Mouse (Mus musculus): ENCODE data around the gene Gm17018.

GRCm38 (mm10) chr19:45527931-45528534 is 32.4 kb upstream of the Gm17018 start:
- no peak for TF ChIP-seq POLR2A (IDR thresholded peaks at IDR 0.05; ENCODE audit: insufficient read depth, low read depth, low read length)
- TF ChIP-seq EP300 (IDR thresholded peaks at IDR 0.05; ENCODE audit: insufficient read depth, low read depth, low read length) = no peak
- no peak for TF ChIP-seq CTCF (IDR thresholded peaks at IDR 0.05)

All from heart, adult 2 months (tissue).